Mouse (Mus musculus): ENCODE data around the gene Prkch. TPM values are rescaled to one million over a fixed set of nuclear protein-coding genes. Genes with fewer than 3 reads are reported as not detected.

The Prkch gene
- polyA plus RNA-seq, 1 experiment from 2014 or later, result 1.9 TPM

GRCm38 (mm10) chr12:73598241-73598640 is 13.6 kb downstream of the Prkch start:
- Histone ChIP-seq H3K4me3 (replicated peaks) (no peak overlapping the region), H3K4me2 (no peak overlapping the region), H3K27ac (replicated peaks) (no peak overlapping the region), H3K4me1 (replicated peaks) (no peaks in the 10 kb centered on the region; the same call in 1 of the 2 replicates), H3K27me3 (no peaks in the 10 kb centered on the region), H3K9me3 (replicated peaks) (no peaks in the 10 kb centered on the region), H3K36me3 (replicated peaks) (no peaks in the 10 kb centered on the region), H3K9ac (no peak overlapping the region)
- WGBS (ENCODE audit: insufficient replicate concordance), result 19% methylated on average over 6 of the region's 6 CpGs
- no peak for ATAC-seq (ENCODE audit: insufficient read depth)

- Histone ChIP-seq H3K27me3 (no peaks in the 10 kb centered on the region), H3K4me1 (replicated peaks) (no peaks in the 10 kb centered on the region), H3K36me3 (replicated peaks) (no peaks in the 10 kb centered on the region), H3K9me3 (replicated peaks) (no peaks in the 10 kb centered on the region), H3K27ac (replicated peaks) (no peak overlapping the region), H3K9ac (no peak overlapping the region), H3K4me2 (no peak overlapping the region), H3K4me3 (replicated peaks) (no peak overlapping the region)
- ATAC-seq (ENCODE audit: insufficient read depth), result no peak
- 57% methylated on average over 4 of the region's 4 CpGs for WGBS (ENCODE audit: insufficient replicate concordance)
Observed at GRCm38 (mm10) chr12:73600457-73600856, 15.9 kb downstream of the Prkch start.

- H3K9ac ChIP-seq, result no peak overlapping the region
- H3K4me1 ChIP-seq (replicated peaks), result no peaks in the 10 kb centered on the region
- H3K27ac ChIP-seq (replicated peaks), result no peak overlapping the region
- H3K9me3 ChIP-seq (replicated peaks), result no peaks in the 10 kb centered on the region
- no peak overlapping the region for H3K4me2 ChIP-seq
- H3K4me3 ChIP-seq (replicated peaks), result no peak overlapping the region
- no peaks in the 10 kb centered on the region for H3K36me3 ChIP-seq (replicated peaks)
- 57% methylated on average over 7 of the region's 7 CpGs for WGBS (ENCODE audit: insufficient replicate concordance)
- no peak for ATAC-seq (ENCODE audit: insufficient read depth)
- H3K27me3 ChIP-seq, result no peaks in the 10 kb centered on the region
Observed at GRCm38 (mm10) chr12:73602974-73603373, 18.4 kb downstream of the Prkch start.

DNA sequence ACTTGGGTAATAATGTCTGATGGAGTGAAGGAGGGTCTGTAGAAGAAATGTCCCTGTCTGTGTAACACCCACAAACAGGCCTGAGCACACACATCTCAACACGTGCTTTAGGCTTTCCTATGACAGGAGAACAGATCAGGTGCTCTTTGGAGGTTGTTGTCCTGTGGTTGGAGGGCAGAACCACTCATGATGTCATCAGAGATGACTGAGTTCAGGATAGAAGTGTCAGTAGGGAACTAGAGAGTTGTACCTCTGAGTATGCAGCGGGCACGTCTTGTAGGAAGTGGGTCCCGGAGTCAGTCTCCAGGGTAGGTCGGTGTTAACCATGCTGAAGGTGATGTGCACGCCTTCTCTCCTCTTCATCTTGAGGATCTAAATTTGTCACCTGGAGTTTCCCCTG is 19.1 kb downstream of the Prkch start:
- no peaks in the 10 kb centered on the region for H3K4me1 ChIP-seq (replicated peaks)
- H3K9me3 ChIP-seq (replicated peaks), result no peaks in the 10 kb centered on the region
- ATAC-seq (ENCODE audit: insufficient read depth), result no peak
- no peak overlapping the region for H3K9ac ChIP-seq
- H3K4me3 ChIP-seq (replicated peaks), result no peak overlapping the region
- no peak overlapping the region for H3K4me2 ChIP-seq
- H3K36me3 ChIP-seq (replicated peaks), result no peaks in the 10 kb centered on the region
- no peak overlapping the region for H3K27ac ChIP-seq (replicated peaks)
- WGBS (ENCODE audit: insufficient replicate concordance), result 66% methylated on average over 6 of the region's 6 CpGs
- no peaks in the 10 kb centered on the region for H3K27me3 ChIP-seq

DNA sequence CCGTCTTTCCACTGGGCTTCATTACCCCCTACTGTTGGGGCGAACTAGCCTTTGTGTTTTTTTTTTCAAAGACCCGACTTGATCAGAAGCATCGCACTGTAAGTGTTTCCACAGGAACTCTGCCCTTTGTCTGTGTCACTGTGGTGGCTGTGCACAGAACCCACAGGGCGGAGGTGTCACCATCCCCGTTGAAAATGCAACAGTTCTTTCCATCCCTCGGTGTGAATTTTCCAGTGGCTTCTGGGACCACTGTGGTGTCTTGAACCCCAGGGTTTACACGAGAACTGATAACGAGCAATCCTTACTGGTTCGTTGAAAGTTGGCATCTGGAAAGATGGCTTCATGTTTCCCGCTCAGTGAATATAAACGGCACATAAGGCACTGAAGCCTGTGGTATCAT is 20.2 kb downstream of the Prkch start:
- WGBS (ENCODE audit: insufficient replicate concordance), result 54% methylated on average over 12 of the region's 12 CpGs
- Histone ChIP-seq H3K9ac (no peak overlapping the region), H3K4me3 (replicated peaks) (no peak overlapping the region), H3K27me3 (no peaks in the 10 kb centered on the region), H3K27ac (replicated peaks) (no peak overlapping the region), H3K4me1 (replicated peaks) (no peaks in the 10 kb centered on the region), H3K36me3 (replicated peaks) (no peaks in the 10 kb centered on the region), H3K4me2 (no peak overlapping the region), H3K9me3 (replicated peaks) (no peaks in the 10 kb centered on the region)
- no peak for ATAC-seq (ENCODE audit: insufficient read depth)

GRCm38 (mm10) chr12:73605174-73605573 is 20.6 kb downstream of the Prkch start:
- H3K9me3 ChIP-seq (replicated peaks), result no peaks in the 10 kb centered on the region
- H3K27me3 ChIP-seq, result no peaks in the 10 kb centered on the region
- no peak overlapping the region for H3K9ac ChIP-seq
- no peak overlapping the region for H3K4me2 ChIP-seq
- H3K36me3 ChIP-seq (replicated peaks), result no peaks in the 10 kb centered on the region
- no peak overlapping the region for H3K27ac ChIP-seq (replicated peaks)
- no peaks in the 10 kb centered on the region for H3K4me1 ChIP-seq (replicated peaks)
- no peak for ATAC-seq (ENCODE audit: insufficient read depth)
- 37% methylated on average over 4 of the region's 4 CpGs for WGBS (ENCODE audit: insufficient replicate concordance)
- no peak overlapping the region for H3K4me3 ChIP-seq (replicated peaks)

DNA sequence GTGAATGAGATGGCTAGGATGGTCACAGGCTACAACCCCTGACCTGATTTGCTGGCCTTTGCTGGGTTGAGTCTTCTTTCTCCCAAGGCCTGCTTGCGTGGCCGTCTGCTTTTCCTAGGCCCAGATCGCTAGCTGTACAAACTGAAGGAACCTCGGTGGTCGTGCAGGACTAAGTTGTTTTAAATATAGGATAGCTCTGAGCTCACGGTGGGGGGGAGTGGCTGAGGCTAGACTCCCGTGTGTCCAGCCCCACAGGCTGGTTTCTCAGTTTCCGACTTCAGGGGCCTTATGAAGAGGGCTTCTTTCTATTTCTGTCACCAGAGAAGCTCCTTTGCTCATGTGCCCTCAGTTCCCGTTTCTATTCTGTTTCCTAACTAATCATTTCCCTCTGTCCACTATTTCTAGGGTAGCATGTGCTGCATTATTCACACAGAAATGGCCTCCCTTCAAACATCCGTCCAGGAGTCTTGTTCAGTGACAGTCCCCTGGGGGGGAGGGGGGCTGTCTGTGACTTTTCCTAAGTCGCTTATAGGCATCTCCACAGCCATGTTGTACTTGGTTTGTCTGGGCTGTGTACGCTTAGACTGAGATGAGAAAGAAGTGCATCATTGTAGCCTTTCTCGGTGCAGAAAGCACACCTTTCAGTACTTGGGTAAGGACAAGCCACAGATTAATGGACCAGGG is 22.9 kb downstream of the Prkch start:
- H3K9ac ChIP-seq, result no peak overlapping the region
- H3K4me3 ChIP-seq (replicated peaks), result no peak overlapping the region
- H3K4me1 ChIP-seq (replicated peaks), result no peaks in the 10 kb centered on the region
- H3K36me3 ChIP-seq (replicated peaks), result no peaks in the 10 kb centered on the region
- no peak overlapping the region for H3K4me2 ChIP-seq
- no peak overlapping the region for H3K27ac ChIP-seq (replicated peaks)
- no peaks in the 10 kb centered on the region for H3K9me3 ChIP-seq (replicated peaks)
- no peak for ATAC-seq (ENCODE audit: insufficient read depth)
- WGBS (ENCODE audit: insufficient replicate concordance), result 33% methylated on average over 13 of the region's 13 CpGs
- H3K27me3 ChIP-seq, result no peaks in the 10 kb centered on the region

GRCm38 (mm10) chr12:73608065-73608397 is 23.4 kb downstream of the Prkch start:
- Histone ChIP-seq H3K4me2 (no peak overlapping the region), H3K27me3 (no peaks in the 10 kb centered on the region), H3K4me3 (replicated peaks) (no peak overlapping the region), H3K9ac (no peak overlapping the region), H3K4me1 (replicated peaks) (no peaks in the 10 kb centered on the region), H3K9me3 (replicated peaks) (no peaks in the 10 kb centered on the region), H3K36me3 (replicated peaks) (no peaks in the 10 kb centered on the region), H3K27ac (replicated peaks) (no peak overlapping the region)
- 13% methylated on average over 4 of the region's 4 CpGs for WGBS (ENCODE audit: insufficient replicate concordance)
- ATAC-seq (ENCODE audit: insufficient read depth), result no peak

- H3K4me1 ChIP-seq (replicated peaks), result no peaks in the 10 kb centered on the region
- no peak for ATAC-seq (ENCODE audit: insufficient read depth)
- no peak overlapping the region for H3K4me3 ChIP-seq (replicated peaks)
- H3K27me3 ChIP-seq, result no peaks in the 10 kb centered on the region
- no peak overlapping the region for H3K27ac ChIP-seq (replicated peaks)
- no peak overlapping the region for H3K4me2 ChIP-seq
- 66% methylated on average over 3 of the region's 3 CpGs for WGBS (ENCODE audit: insufficient replicate concordance)
- H3K9me3 ChIP-seq (replicated peaks), result no peaks in the 10 kb centered on the region
- no peaks in the 10 kb centered on the region for H3K36me3 ChIP-seq (replicated peaks)
- no peak overlapping the region for H3K9ac ChIP-seq
Observed at GRCm38 (mm10) chr12:73609262-73609661, 24.7 kb downstream of the Prkch start.

- H3K27ac ChIP-seq (replicated peaks), result no peak overlapping the region
- no peak for ATAC-seq (ENCODE audit: insufficient read depth)
- H3K9me3 ChIP-seq (replicated peaks), result no peaks in the 10 kb centered on the region
- 57% methylated on average over 18 of the region's 18 CpGs for WGBS (ENCODE audit: insufficient replicate concordance)
- no peaks in the 10 kb centered on the region for H3K27me3 ChIP-seq
- no peak overlapping the region for H3K4me2 ChIP-seq
- H3K4me3 ChIP-seq (replicated peaks), result no peak overlapping the region
- no peaks in the 10 kb centered on the region for H3K36me3 ChIP-seq (replicated peaks)
- H3K9ac ChIP-seq, result no peak overlapping the region
- H3K4me1 ChIP-seq (replicated peaks), result no peaks in the 10 kb centered on the region
Observed at GRCm38 (mm10) chr12:73609676-73610545, 25.3 kb downstream of the Prkch start.

DNA sequence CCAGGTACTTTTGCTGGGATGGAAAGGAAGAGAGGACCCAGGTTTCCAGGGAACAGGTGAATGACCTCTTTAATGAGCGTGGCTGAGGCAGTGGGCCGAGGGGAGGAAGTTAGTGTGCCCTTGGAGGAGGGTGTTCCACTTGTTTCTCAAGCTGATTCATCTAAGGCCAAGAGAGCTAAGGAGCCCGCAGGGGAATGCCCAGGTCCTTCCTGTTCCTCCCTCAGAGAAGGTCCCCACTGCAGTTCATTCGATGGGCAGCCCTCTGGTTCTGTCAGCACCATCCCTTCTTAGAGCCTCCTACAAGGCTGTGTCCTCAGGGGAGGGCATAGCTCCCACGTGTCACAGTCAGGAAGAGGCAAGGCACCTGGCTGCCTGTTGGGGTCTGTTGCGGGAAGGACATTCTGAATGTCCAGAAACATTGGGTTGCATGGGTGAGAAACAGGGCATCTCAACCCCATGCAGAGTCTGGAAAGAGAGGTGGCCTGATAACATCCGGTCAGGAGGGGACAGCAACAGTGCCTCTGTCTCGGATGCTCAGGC is 26.3 kb downstream of the Prkch start:
- H3K4me2 ChIP-seq, result no peak overlapping the region
- no peaks in the 10 kb centered on the region for H3K27me3 ChIP-seq
- H3K9me3 ChIP-seq (replicated peaks), result no peaks in the 10 kb centered on the region
- ATAC-seq (ENCODE audit: insufficient read depth), result no peak
- WGBS (ENCODE audit: insufficient replicate concordance), result 39% methylated on average over 8 of the region's 8 CpGs
- no peak overlapping the region for H3K4me3 ChIP-seq (replicated peaks)
- no peak overlapping the region for H3K9ac ChIP-seq
- H3K36me3 ChIP-seq (replicated peaks), result no peaks in the 10 kb centered on the region
- H3K4me1 ChIP-seq (replicated peaks), result no peaks in the 10 kb centered on the region
- no peak overlapping the region for H3K27ac ChIP-seq (replicated peaks)

Measured in liver, embryonic 15.5 days (tissue).